Mouse (Mus musculus) megakaryocyte, embryonic 14.5 days (primary cell): ENCODE data around the gene Slc25a20.

Experiments
- FLI1 ChIP-seq: IDR thresholded peaks from 2 replicates; pipeline ENCODE4 v1.6.1; 2012; ENCODE audit warnings: low read length, inconsistent platforms, mixed read lengths
- GATA1 ChIP-seq: IDR thresholded peaks from 3 replicates; pipeline ENCODE4 v1.6.1; 2012; ENCODE audit warnings: mixed read lengths, low read length, inconsistent platforms, borderline replicate concordance

DNA sequence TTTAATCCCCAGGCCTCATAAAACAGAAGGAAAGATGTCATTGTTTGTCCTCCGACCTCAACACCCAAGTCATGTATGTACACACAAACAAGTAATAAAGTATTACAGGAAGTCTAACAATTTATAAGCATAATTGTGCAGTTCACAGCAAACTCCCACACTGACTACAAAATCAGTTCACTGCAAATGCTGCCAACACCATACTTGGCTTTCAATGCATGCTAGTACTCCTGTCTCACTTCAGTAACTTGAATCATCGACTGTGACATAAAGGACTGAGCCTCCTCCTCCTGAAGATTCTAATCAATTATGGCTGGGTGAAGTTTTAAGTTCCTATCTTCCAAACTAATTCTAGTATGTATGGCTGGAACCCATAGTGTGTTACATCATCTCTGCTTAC, 28.0 kb upstream of the Slc25a20 start:
- TF ChIP-seq GATA1 (no peak), FLI1 (no peak)
